Mouse (Mus musculus) embryonic facial prominence, embryonic 11.5 days (tissue): Measurements from ENCODE around the gene Havcr2. TPM values are rescaled to one million over a fixed set of nuclear protein-coding genes. Genes with fewer than 3 reads are reported as not detected.

Experiments used
- ATAC-seq: fragments of 200-750 bp; cut with Nextera tagmentation; replicated peaks from 2 replicates; pipeline ENCODE4 v1.8.0; 2017; ENCODE audit warnings: low read depth; ENCODE audit not compliant: insufficient number of reproducible peaks, low FRiP score, low TSS enrichment
- DNase-seq: peaks from one replicate; pipeline ENCODE4 v3.0.0-alpha.2; 2015; ENCODE audit warnings: low spot score
- H3K27ac ChIP-seq: fragments of 300-500 bp; sonication (generic); replicated peaks from 2 replicates; pipeline ENCODE4 v1.5.1; 2014; ENCODE audit warnings: mild to moderate bottlenecking, low read depth, low read length, control low read depth
- H3K27me3 ChIP-seq: fragments of 300-500 bp; sonication (generic); 2 replicates; pipeline ENCODE4 v1.6.1; 2014; ENCODE audit warnings: mild to moderate bottlenecking, low read length, moderate library complexity, mixed read lengths; ENCODE audit not compliant: control insufficient read depth, insufficient read depth
- H3K36me3 ChIP-seq: fragments of 300-500 bp; sonication (generic); replicated peaks from 2 replicates; pipeline ENCODE4 v1.6.1; 2014; ENCODE audit warnings: low read depth, mild to moderate bottlenecking, low read length, moderate library complexity, mixed read lengths; ENCODE audit not compliant: control insufficient read depth, insufficient read depth
- H3K4me1 ChIP-seq: fragments of 300-500 bp; sonication (generic); 2 replicates; pipeline ENCODE4 v1.6.1; 2014; ENCODE audit warnings: low read length, mixed read lengths; ENCODE audit not compliant: control insufficient read depth, insufficient read depth
- H3K4me2 ChIP-seq: fragments of 300-500 bp; sonication (generic); 2 replicates; pipeline ENCODE4 v1.6.1; 2014; ENCODE audit warnings: low read depth, mild to moderate bottlenecking, control low read depth, low read length, moderate library complexity
- H3K4me3 ChIP-seq: fragments of 300-500 bp; sonication (generic); 2 replicates; pipeline ENCODE4 v1.5.1; 2014; ENCODE audit warnings: low read depth, low read length, control low read depth
- H3K9ac ChIP-seq: fragments of 300-500 bp; sonication (generic); replicated peaks from 2 replicates; pipeline ENCODE4 v1.6.1; 2014; ENCODE audit warnings: mild to moderate bottlenecking, control low read depth, low read length
- H3K9me3 ChIP-seq: fragments of 300-500 bp; sonication (generic); replicated peaks from 2 replicates; pipeline ENCODE4 v1.6.1; 2016; ENCODE audit warnings: mild to moderate bottlenecking, low read length, inconsistent platforms, mixed read lengths; ENCODE audit not compliant: control insufficient read depth
- WGBS: fragments of 180-500 bp; shearing (Covaris S2); extraction: QIAGEN DNeasy Blood & Tissue Kit; methylation state at CpG from one replicate; pipeline ENCODE4 v1.1.7; 2014; 5-methylcytosine and 5-hydroxymethylcytosine counted together
- polyA plus RNA-seq: library from polyadenylated mRNA; unstranded; fragments of >200 nt; fragmentation: Nextera tagmentation; extraction: Ambion mirVana; gene quantifications from 2 replicates; pipeline ENCODE4 v1.2.1, GENCODE M21; 2014

Gene Havcr2
- polyA plus RNA-seq, 1 experiment from 2014 or later: not detected

DNA sequence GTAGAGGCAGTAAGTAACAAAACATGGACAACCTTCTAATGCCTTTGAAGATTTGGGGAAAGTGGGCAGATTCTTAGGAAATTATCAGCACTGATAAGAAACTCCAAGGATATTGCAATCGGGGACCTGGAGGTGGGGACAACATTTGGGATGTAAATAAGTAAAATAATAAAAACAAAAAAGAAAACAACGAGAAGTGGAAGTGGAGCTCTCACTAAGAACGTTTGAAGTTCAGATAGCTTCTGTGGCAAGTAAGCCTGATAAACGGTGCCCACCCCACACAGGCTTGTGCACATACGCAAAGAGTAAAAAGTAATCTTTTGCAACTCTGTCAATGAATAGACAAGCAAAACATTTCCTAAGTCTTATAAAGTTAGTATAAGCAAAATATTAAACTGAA, 10.8 kb upstream of the Havcr2 start:
- ATAC-seq (no peak), DNase-seq (no peak)
- H3K4me3 ChIP-seq: no peak overlapping the region
- no peaks in the 10 kb centered on the region for H3K27me3 ChIP-seq
- no peak overlapping the region for H3K27ac ChIP-seq
- no peaks in the 10 kb centered on the region for H3K4me1 ChIP-seq
- WGBS: 95% methylated on average over 5 of the region's 5 CpGs
- no peaks in the 10 kb centered on the region for H3K36me3 ChIP-seq
- H3K9ac ChIP-seq: no peak overlapping the region
- H3K4me2 ChIP-seq: no peak overlapping the region
- no peaks in the 10 kb centered on the region for H3K9me3 ChIP-seq

- no peaks in the 10 kb centered on the region for H3K36me3 ChIP-seq
- no peak overlapping the region for H3K4me3 ChIP-seq
- ATAC-seq (no peak), DNase-seq (no peak)
- no peak overlapping the region for H3K9ac ChIP-seq
- H3K27me3 ChIP-seq: no peaks in the 10 kb centered on the region
- no peak overlapping the region for H3K4me2 ChIP-seq
- 89% methylated on average over 6 of the region's 6 CpGs for WGBS
- no peaks in the 10 kb centered on the region for H3K9me3 ChIP-seq
- H3K27ac ChIP-seq: no peak overlapping the region
- no peaks in the 10 kb centered on the region for H3K4me1 ChIP-seq
These were observed 8.6 kb upstream of the Havcr2 start for GRCm38 (mm10) chr11:46446150-46446549.

DNA sequence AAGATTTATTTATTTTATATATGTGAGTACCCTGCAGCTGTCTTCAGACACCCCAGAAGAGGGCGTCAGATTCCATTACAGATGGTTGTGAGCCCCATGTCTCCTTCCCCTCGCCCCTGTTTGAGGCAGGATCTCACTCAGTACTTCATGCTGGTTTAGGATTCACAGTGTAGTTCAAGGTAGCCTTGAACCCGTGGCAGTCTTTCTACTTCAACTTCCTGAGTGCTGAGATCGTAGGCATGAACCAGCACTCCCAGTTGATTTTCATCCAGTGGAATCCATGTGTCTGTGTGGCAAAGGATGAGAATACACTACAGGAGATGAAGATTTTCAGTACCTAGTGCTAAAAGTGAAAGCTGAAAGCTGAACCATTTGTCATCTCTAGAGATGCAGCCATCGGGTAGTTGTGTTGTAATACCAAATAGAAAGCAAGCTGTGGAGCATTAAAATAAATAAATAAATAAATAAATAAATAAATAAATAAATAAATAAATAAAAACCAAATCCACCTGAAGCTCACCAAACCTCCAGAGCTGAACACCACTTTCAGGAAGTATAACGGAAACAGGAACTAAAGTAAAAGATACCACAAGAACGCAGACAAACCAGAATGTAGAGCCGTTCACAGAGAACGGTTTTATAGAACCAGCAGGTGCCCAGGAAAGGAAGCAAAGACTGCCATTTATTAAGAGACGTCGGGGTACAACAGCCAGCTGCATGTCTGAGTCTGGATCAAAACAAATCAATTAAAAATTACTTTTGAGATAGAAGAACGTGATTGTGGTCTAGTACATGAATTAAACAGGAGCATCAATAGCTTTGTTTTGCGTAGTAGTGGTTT, 6.9 kb upstream of the Havcr2 start:
- Histone ChIP-seq H3K27me3 (no peaks in the 10 kb centered on the region), H3K4me3 (no peak overlapping the region), H3K4me1 (no peaks in the 10 kb centered on the region), H3K27ac (no peak overlapping the region), H3K9me3 (no peaks in the 10 kb centered on the region), H3K4me2 (no peak overlapping the region), H3K36me3 (no peaks in the 10 kb centered on the region), H3K9ac (no peak overlapping the region)
- ATAC-seq (no peak), DNase-seq (no peak)
- 79% methylated on average over 13 of the region's 13 CpGs for whole genome bisulfite sequencing

GRCm38 (mm10) chr11:46449461-46450080, 5.2 kb upstream of the Havcr2 start:
- Histone ChIP-seq H3K9me3 (no peaks in the 10 kb centered on the region), H3K36me3 (no peaks in the 10 kb centered on the region), H3K27ac (no peak overlapping the region), H3K4me1 (no peaks in the 10 kb centered on the region), H3K4me2 (no peak overlapping the region), H3K4me3 (no peak overlapping the region), H3K9ac (no peak overlapping the region), H3K27me3 (no peaks in the 10 kb centered on the region)
- DNase-seq (no peak), ATAC-seq (no peak)
- 88% methylated on average over 11 of the region's 11 CpGs for WGBS

DNA sequence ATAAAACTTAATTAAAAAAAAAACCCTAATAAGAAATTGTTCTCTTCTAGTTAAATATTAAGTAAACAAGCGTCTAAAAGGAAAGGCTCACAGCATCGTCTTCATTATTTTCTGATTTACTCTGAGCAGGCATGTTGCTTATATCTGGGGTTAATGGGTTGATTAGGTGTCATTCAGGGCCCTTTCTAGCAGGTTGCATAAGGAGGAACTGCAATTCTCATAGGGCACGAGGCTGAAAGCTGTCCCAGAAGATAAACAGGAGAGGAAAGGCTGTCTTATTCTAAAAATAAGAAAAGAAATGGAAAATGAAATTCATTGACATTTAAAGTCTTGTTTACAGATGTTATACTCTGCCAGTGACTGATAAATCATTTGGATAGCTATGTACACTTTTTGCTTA, 5.2 kb downstream of the Havcr2 start:
- Histone ChIP-seq H3K9me3 (no peaks in the 10 kb centered on the region), H3K9ac (no peak overlapping the region), H3K27ac (no peak overlapping the region), H3K4me1 (no peaks in the 10 kb centered on the region), H3K36me3 (no peaks in the 10 kb centered on the region), H3K4me2 (no peak overlapping the region), H3K27me3 (no peaks in the 10 kb centered on the region), H3K4me3 (no peak overlapping the region)
- 78% methylated on average over 3 of the region's 3 CpGs for WGBS
- ATAC-seq (no peak), DNase-seq (no peak)

GRCm38 (mm10) chr11:46461362-46461761, 6.6 kb downstream of the Havcr2 start:
- no peaks in the 10 kb centered on the region for H3K9me3 ChIP-seq
- no peak overlapping the region for H3K9ac ChIP-seq
- H3K4me3 ChIP-seq: no peak overlapping the region
- H3K4me2 ChIP-seq: no peak overlapping the region
- DNase-seq (no peak), ATAC-seq (no peak)
- no peaks in the 10 kb centered on the region for H3K4me1 ChIP-seq
- WGBS: 81% methylated on average over 5 of the region's 5 CpGs
- H3K27ac ChIP-seq: no peak overlapping the region
- no peaks in the 10 kb centered on the region for H3K36me3 ChIP-seq
- H3K27me3 ChIP-seq: no peaks in the 10 kb centered on the region

DNA sequence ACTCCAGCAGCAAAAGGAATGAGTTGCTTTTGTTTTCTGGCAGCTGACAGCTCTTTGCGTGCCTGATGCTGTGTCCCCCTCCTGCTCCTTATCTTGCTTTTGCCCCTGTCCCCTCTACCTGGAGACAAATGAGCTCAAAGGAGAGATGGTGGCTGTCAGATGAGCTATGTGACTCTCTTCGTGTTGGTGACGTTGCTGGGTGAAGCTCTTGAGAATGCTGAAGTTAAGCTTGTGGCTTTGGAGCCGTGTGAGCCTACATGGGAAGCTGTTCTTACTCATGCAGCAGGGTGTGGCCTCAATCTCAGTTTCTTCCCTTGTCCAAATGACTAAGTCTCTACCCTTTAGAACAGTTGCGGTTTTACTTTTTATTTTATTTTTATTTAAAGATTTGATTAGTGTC, 7.2 kb downstream of the Havcr2 start:
- Histone ChIP-seq H3K27ac (no peak overlapping the region), H3K27me3 (no peaks in the 10 kb centered on the region), H3K36me3 (no peaks in the 10 kb centered on the region), H3K9me3 (no peaks in the 10 kb centered on the region), H3K9ac (no peak overlapping the region), H3K4me1 (no peaks in the 10 kb centered on the region), H3K4me2 (no peak overlapping the region), H3K4me3 (no peak overlapping the region)
- no peak for ATAC-seq
- 75% methylated on average over 5 of the region's 5 CpGs for WGBS
- no peak for DNase-seq

GRCm38 (mm10) chr11:46466878-46467277, 12.1 kb downstream of the Havcr2 start:
- Histone ChIP-seq H3K9me3 (no peaks in the 10 kb centered on the region), H3K9ac (no peak overlapping the region), H3K27me3 (no peaks in the 10 kb centered on the region), H3K4me1 (no peaks in the 10 kb centered on the region), H3K4me2 (no peak overlapping the region), H3K36me3 (no peaks in the 10 kb centered on the region), H3K4me3 (no peak overlapping the region), H3K27ac (no peak overlapping the region)
- 87% methylated on average over 2 of the region's 2 CpGs for WGBS
- DNase-seq: no peak
- no peak for ATAC-seq
